Comparison of ENCODE assay signal across 8 mouse cellular contexts in the genomic region with DNA sequence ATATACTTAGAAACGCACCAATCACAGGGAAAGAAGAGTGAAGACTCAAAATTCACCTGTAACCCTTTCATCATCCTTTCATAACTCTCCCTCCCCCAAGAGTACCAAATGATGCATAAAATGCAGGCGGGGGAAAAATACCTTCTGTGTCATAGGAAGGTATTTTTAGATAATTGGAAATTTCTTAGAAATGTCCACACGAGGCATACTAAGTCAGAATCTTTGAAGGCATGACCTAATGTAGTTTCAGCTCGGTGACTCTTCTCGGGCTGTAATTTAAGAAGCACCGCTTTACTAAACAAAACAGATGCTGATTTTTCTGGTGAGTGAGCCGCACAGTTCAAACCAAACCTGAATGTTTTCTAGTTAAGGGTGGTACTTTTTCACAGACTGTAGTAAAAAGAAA. TPM values are rescaled to one million over a fixed set of nuclear protein-coding genes. Genes with fewer than 3 reads are reported as not detected.
DNase-seq lines count a peak whose midpoint lies in the region; ATAC-seq and TF ChIP-seq lines count a peak whose summit lies in the region.

Gene Plscr1, plus strand, starts transcription at position 304 of the 406 bp plus-strand sequence.

- no peak for DNase-seq in kidney, adult 2 months
- no peak for DNase-seq in kidney, postnatal 25 days
- DNase-seq in adrenal gland, postnatal 36 days = no peak
- no peak for DNase-seq in heart, postnatal 10 days
- DNase-seq in liver, postnatal 0 days = no peak
- DNase-seq in left cerebral cortex, postnatal 25 days (ENCODE audit: low spot score in 2 of 2) = no peak
- DNase-seq in urinary bladder, adult 18-20 months (ENCODE audit: low spot score in 2 of 2) = no peak
- no peak for DNase-seq in ovary, postnatal 10 days (ENCODE audit: low spot score)

- no peaks in the 10 kb centered on the region for H3K9me3 ChIP-seq in liver, postnatal 0 days (ENCODE audit: low read length)

- 24% methylated on average over 7 of the region's 7 CpGs for WGBS in kidney, adult 2 months
- 30% methylated on average over 7 of the region's 7 CpGs for WGBS in liver, postnatal 0 days (ENCODE audit: insufficient replicate concordance)

- peaks cover 4% of the 10 kb centered on the region for H3K4me1 ChIP-seq in kidney, adult 2 months (ENCODE audit: control insufficient read depth, insufficient read depth, low read length)
- H3K4me1 ChIP-seq in liver, postnatal 0 days (ENCODE audit: insufficient read depth) = peaks cover 11% of the 10 kb centered on the region

- H3K36me3 ChIP-seq in kidney, adult 2 months (ENCODE audit: control insufficient read depth, insufficient read depth, low read length) = no peaks in the 10 kb centered on the region
- no peaks in the 10 kb centered on the region for H3K36me3 ChIP-seq in liver, postnatal 0 days (replicated peaks; ENCODE audit: insufficient read depth, low read length)

- peak within 1 kb of the TSS; percentile 80 for H3K9ac ChIP-seq in liver, postnatal 0 days (replicated peaks)

- intact Hi-C loops in heart, postnatal 10 days (cut with DNase I) = no loop called here
- intact Hi-C loops in left cerebral cortex, postnatal 25 days (cut with DNase I) = no loop called here

- peak within 1 kb of the TSS; percentile 99 for H3K27ac ChIP-seq in kidney, adult 2 months (ENCODE audit: insufficient read depth, low read depth, low read length)
- H3K27ac ChIP-seq in liver, postnatal 0 days (ENCODE audit: low read depth) = peak within 1 kb of the TSS; percentile 98

- H3K4me3 ChIP-seq in kidney, adult 2 months (ENCODE audit: insufficient read depth, low read depth, low read length) = peak within 1 kb of the TSS; percentile 92
- H3K4me3 ChIP-seq in liver, postnatal 0 days (ENCODE audit: low read depth, low read length) = peak within 1 kb of the TSS; percentile 74

- TF ChIP-seq CTCF in kidney, adult 2 months (conservative IDR thresholded peaks at IDR 0.05; ENCODE audit: insufficient read depth, insufficient read length, low read depth, low read length) = no peak
- no peak for TF ChIP-seq CTCF in liver, postnatal 0 days (IDR thresholded peaks at IDR 0.05; ENCODE audit: low read depth)

- no peak for ATAC-seq in liver, postnatal 0 days

- TF ChIP-seq POLR2A in kidney, adult 2 months (IDR thresholded peaks at IDR 0.05; ENCODE audit: low read depth, low read length) = no peak

- H3K27me3 ChIP-seq in kidney, adult 2 months (replicated peaks; ENCODE audit: control insufficient read depth, insufficient read depth, low read length) = no peaks in the 10 kb centered on the region
- H3K27me3 ChIP-seq in liver, postnatal 0 days (ENCODE audit: insufficient read depth, low read length) = no peaks in the 10 kb centered on the region

- H3K4me2 ChIP-seq in liver, postnatal 0 days (ENCODE audit: low read depth, low read length) = peak within 1 kb of the TSS; percentile 87

- no peak for TF ChIP-seq EP300 in liver, postnatal 0 days (IDR thresholded peaks at IDR 0.05; ENCODE audit: low read depth)

RNA-seq across cellular contexts. Expression of gene Plscr1, which starts in this region (rescaled TPM):
- 21.7 and 26.1 TPM in 2 replicates for polyA plus RNA-seq in kidney, adult 2 months (2012; rRNA removed)
- 10 to 100 TPM; 10.5 to 14.1 TPM for total RNA-seq in adrenal gland, postnatal 36 days (2021)
- 10 to 100 TPM; 14.5 to 16.7 TPM for total RNA-seq in heart, postnatal 10 days (2021)
- 38.8 and 47.1 TPM in 2 replicates for polyA plus RNA-seq in liver, postnatal 0 days (2015; fragmentation: Nextera tagmentation; extraction: Ambion mirVana)
- 1 to 10 TPM; 1.3 to 1.6 TPM for total RNA-seq in left cerebral cortex, postnatal 25 days (2021)

Comparison
In these comparisons a context has a peak if more than half of its experiments do, and no peak if none do; other contexts are left out.
1. RNA of gene Plscr1 (total RNA-seq): 14.5 to 16.7 TPM in heart, postnatal 10 days and 10.5 to 14.1 TPM in adrenal gland, postnatal 36 days; 1.3 to 1.6 TPM in left cerebral cortex, postnatal 25 days; every median in the first group is over 4 times any median in the second.